Mouse (Mus musculus): ENCODE measurements around the gene Ezr.

Ezr gene

DNA sequence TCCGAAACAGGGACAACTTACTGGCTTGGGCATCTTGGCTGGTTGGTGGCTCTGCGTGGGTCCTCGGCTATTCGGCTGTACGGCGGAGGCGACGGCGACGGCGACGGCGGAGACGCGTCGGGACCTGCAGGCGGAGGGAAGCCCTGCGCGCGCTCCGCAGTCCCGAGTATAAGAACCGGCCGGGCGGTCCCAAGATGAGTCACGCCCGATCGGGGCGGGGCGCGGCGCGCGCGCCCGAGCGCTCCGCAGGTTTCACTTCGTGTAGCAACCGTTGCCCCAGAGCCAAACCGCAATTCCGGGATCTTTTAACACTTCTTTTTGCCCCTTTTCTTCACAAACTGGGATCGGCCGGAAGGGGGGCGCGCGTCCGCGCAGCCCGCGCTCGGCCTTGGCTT is at the start of gene Ezr:
Ezr (minus strand) TSS at position 174 of the 395 bp plus-strand sequence.
- peak; percentile 71 for DNase-seq (ENCODE audit: low read depth, low spot score)

DNA sequence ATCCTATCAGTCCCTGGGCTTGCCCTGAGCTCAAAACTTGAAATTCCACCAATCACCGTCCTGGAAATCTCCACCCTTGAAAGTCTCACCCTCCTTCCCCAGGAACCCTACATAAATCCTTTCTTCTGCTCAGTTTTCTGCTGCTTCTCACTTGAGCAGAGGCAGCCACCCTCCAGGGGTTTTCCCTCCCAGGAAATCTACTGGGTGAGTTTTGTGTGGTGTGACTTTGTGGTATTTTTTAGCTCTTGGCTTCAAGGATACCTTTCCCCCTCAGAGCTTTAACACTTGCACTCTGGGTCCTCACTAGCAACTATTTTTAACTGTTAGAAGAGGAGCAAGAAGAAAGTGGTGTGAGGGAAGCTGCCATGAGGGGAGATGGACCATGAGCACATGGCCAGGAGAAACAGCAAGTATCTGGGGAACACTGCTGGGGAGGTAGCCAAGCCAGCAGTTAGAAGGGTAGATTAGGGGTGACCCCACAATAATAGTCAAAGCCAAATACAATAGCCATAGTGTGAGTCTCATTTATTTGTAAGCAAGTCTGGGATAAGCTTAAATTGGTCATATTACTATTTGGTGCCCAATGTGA is 47.5 kb upstream of the Ezr start:
- no peak for DNase-seq (ENCODE audit: low read depth, low spot score)

DNA sequence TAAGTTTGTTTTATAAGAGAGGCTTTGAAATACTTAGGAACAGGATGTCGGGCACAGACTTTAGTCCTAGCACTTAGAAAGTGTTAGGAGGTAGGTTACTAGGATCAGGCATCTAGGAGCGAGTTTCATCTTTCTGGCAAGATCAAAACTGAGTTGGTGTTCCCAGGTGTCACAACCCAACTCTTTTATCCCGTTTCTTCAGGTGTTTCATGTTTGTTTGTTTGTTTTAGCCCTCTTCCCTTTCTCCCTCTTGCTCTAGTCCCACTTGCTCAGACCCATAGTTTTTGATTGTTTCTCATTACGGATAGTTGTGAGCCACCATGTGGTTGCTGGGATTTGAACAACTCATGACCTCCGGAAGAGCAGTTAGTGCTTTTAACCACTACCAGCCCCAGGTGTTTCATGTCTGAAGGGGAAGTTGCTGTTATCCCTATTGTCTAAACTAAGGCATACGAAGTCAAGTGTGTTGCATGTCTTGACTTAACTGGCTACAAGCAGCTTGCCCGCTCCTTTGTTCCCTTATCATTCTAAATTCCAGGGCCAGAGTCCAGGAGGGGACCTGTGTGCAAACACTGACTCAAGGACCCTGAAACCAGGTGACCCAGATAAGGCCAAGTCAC is 46.1 kb upstream of the Ezr start:
- no peak for DNase-seq (ENCODE audit: low read depth, low spot score)

DNA sequence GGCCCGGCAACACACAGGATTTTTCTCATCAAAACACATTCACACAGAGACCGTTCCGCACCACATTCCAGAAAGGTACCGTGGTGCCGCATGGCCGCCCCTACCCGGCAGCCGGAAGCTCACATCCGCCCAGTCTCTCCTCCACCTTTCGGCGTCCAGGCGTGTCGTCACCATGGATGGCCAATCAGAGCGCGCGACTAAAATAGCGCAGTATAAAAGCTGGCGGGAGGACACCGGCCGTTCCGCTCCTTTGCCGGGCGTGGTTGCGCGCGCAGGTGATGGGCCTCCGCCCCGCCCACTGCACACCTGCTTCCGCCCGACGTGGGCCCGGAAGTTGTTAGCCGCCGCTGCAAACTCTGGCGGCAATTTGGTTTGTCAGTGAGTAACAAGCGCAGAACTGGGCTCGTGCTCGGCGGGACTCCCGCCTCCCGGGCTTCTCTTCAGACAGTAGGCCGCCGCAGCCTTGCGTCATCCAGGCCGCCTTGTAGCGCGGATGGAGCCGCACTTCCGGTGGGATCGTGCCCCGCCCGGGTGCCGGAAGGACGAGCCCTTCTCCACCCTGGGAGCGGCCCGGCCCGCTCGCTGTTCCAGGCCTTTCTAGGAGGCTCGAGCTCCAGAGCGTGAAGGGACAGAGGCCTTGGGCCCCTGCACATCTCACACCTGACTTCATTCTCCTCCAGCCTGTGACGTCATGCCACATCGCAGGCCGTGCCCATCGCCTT is 45.3 kb upstream of the Ezr start:
- peak; percentile 94 for DNase-seq (ENCODE audit: low read depth, low spot score)

DNA sequence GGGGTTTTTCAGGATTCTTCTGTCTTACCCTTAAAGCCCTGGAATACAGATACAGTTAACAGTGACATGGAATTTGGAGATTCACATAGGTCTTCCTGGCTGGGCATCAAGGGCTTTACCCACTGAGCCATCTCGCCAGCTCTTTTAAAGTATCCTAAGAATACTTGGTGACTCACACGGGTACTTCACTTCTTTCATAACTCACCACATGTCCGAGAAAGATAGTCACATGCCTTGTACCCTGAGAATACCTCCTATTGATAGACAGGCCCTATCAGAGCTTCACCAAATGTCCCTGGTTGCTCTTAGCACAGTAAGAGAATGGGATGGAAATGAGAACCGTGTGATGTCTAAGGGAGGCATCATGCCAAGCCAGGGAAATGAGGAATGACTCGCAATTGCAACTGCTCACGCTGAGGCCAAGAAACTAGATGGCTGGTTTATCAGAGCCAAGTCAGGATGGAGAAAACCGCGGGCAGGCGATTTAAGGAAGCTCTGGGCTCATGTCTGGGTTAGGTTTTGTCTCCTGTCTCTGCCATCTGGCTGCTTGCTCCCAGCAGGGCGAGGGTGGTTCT is 44.7 kb upstream of the Ezr start:
- DNase-seq (ENCODE audit: low read depth, low spot score) = peak; percentile 48

DNA sequence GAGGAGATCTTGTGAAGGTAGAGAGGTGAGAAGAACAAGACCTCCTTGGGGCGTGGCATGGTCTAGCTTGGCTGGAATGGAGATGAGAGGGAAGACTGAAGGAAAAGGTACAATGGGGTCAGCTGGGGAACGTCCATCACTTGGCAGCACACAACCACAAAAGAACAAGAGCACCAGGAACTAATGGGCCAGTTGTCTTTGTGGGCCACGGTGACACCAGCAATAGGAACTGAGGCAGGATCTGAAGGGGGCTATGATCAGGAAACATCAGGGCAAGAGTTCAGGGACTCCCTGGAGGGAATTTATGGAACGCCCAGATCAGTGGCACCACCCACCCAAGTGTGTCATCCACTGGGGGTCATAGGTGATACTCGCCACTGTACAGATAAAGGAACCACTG is 34.2 kb upstream of the Ezr start:
- DNase-seq (ENCODE audit: low read depth, low spot score) = no peak

DNA sequence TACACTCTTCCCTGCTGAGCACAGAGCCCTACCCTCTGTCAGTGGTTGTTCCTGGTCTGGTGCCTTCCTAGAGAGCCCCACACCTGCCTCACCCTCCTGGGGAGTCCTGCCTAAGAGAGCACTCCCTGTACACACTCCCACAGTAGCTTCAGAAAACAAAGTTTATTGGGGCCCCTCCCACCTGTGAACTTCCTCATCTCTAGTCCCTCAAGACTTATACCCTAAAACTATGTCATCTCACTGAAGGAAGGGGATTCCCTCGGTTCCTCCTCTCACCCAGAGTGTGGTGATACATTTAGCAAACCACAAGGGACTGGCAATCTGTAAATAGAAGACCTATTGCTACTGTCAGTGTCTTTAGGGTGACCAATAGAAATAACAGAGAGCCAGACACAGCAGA is 33.6 kb upstream of the Ezr start:
- DNase-seq (ENCODE audit: low read depth, low spot score) = no peak

DNA sequence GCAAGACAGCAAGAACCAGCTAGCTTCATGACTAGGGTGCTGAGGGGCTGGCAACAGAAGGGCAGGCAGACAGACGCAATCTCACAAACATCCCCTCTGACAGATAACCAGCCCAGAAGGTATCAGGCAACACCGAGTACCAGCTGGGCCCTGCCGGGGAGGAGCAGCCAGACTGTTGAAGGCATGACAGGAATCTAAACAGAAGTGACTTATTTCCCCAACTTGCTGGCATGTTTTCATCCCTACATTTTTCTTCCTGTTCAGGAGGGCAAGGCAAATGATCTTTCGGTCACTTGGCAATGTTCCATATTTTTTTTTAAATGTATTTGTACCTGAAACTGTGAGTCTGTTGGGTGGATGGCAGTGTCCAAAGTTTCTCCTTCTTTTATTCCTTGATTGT is 32.1 kb upstream of the Ezr start:
- no peak for DNase-seq (ENCODE audit: low read depth, low spot score)

DNA sequence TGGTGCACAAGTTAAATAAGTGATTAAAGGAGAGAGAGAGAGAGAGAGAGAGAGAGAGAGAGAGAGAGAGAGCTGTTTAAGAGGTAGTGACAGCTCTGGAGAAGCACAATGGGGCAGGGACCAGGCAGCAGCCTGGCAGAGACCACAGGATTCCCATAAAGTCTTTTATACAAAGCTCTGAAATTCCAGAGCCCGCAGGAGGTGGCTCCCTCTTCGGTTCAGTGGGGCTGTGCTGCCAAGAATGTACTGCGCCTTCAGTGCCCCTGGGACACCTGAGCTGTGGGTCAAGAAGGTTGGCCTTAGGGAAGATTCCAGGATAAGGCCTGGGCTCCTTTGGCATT is 30.2 kb upstream of the Ezr start:
- DNase-seq (ENCODE audit: low read depth, low spot score) = no peak

DNA sequence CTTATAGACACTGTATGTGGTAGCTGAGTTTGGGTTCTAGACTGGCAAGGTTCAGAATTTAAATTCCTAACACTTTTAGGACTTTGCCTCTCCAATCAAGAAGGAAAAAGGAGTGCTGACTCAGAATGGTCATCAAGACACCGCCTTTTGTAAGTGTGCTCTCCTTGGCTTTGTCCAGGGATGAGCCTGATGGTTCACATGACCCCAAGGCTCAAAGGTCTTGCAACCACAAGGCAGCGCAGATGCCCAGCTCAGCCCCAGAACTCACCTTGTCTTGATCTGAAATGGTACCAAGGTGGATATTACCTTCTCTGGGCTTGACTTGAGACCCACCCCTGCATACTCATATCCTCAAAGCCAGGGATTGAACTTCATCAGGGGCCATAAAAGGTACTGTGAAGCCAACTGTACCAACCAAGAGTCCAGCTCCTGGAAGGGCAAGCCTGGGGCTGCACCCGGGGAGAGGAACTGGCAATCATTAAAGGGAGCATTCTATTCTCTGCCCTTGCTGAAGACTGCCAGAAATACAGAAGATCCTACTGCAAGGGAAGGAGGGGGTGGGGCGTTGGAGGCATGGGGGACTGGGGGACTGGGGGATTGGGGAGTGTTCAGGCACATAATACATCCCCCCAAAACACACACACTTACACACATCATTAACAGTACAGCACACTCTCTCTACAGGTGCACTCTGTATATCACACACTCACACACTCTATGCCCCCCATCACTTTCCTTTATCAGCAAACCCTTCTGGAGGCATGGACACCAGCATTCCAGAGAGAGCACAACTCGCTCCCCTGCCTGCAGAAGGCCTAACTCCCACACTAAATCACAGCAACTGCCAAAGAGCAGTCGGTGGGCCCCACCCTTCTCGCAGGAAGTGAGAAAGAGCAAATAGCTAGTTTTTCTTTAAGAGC is 29.6 kb upstream of the Ezr start:
- DNase-seq (ENCODE audit: low read depth, low spot score) = no peak

DNA sequence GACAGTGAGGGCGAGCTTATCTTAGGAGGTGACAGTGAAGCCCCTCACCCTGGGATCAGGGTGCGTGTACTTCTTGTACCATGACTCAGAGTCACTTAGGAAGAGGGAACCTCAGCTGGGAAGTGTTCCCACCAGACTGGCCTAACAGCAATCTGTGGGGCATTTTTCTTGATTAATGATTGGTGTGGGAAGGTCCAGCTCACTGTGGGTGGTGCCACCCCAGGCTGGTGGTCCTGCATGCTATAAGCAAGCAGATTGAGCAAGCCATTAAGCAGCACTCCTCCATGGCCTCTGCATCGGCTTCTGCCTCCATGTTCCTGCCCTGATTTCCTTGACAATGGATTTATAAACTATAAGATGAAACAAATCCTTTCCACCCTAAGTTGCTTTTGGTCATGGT is 26.7 kb upstream of the Ezr start:
- DNase-seq (ENCODE audit: low read depth, low spot score) = no peak

DNA sequence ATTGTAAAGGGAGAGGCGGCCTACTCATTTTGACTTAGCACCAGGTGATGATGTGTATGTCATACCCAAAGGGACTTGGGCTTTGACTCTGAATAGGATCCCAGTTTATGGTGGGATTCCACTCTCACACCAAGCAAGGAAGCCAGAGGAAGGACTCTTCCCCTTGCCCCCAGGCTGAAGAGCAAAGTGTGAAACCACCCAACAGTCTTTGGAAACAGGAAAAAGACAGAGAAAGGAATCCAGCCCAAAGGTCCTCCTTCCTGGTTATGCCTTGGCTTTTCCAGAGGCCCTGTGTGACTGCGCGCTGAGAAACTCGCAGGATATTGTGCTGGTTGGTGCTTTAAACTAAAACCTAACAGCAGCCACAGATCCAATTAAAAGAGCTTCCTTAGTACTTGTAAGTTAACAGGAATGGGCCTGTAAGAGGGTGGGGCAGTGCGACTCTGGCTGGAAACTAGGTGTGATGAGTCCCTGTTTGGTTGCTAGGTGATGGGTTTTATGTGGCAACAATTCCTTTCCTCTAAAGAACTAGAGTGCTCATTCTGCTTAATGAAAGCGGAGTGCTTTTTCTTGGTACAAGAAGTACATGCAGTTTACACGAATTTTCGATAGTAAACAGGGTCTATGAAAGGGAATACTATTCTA is 26.1 kb upstream of the Ezr start:
- no peak for DNase-seq (ENCODE audit: low read depth, low spot score)

DNA sequence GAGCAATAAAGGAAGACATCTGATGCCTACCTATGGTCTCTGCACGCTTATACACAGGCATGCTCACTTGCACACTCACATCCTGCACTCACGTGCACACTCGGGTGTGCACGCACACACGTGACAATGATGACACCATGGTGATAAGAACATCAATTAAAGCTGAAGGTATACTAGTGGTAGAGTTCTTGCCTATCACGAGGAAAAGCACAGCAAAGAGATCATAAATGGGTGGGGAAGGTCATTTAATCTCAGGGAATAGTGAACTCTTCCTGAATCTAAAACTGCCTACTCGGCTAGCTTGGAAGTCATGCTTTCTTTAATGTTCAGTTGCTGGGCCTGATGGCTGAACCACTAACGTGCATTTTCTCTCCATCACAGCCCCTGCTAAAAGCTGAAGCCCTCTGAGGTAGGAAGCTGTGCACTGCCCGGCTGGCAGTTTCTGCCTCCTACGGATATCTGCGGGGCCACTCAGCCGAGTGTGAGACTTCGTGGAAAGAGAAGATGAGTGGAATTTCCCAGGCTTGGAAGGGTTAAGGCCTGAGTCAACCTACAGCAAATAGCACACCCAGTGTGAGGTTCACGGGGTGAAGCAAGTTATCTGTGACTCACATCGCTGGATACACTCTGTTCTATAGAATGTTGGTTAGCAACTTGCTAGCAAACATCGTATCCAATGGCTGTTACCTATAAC is 25.4 kb upstream of the Ezr start:
- no peak for DNase-seq (ENCODE audit: low read depth, low spot score)

DNA sequence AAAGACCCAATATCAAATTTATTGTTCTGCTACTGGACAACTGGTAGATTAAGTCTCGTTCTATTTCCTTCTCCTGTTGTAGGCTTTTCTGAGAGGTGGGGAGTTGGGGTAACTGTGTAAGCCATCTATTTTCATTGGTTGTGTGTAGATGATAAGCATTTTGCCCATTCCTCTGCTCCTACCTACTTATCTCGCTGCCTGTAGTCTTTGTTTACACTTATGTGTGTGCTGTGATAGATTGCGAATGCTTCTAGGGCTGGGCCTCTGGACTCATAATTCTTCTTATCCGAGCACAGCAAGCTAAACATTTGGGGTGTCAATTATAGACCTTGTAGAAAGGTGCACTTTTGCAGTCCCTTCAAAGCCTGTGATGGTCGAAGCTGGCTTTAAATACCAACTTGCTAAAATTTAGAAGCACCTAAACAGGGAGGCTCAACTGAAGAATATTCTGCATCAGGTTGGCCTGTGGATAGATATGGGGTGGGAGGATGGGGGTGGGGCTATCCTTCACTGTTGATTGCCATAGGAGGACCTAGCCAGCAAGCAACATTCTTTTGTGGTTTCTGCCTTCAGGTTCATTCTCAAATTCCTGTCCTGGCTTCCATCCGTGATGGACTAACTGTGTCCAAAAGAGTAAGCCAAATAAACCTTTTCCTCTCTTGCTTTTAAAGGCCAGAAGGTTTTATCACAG is 22.4 kb upstream of the Ezr start:
- no peak for DNase-seq (ENCODE audit: low read depth, low spot score)

DNA sequence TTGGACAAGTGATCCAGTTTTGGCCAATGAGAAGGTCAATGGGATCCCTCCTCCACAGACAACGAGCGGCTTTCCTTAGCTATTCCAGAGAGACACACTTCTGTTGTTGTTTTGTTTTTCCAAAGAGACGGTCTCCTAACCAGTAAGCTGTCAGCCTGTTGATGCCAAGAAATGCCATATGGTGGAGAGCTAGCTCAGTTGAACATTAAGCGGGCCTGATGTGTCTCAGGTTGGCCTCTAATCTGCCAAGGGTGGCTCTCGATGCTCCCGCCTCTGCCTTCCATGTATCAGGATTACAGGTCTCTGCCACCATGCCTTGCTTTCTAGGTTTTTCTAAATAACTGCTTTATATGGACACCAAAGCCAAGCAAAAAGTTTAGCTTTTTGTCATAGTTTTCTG is 21.5 kb upstream of the Ezr start:
- no peak for DNase-seq (ENCODE audit: low read depth, low spot score)

DNA sequence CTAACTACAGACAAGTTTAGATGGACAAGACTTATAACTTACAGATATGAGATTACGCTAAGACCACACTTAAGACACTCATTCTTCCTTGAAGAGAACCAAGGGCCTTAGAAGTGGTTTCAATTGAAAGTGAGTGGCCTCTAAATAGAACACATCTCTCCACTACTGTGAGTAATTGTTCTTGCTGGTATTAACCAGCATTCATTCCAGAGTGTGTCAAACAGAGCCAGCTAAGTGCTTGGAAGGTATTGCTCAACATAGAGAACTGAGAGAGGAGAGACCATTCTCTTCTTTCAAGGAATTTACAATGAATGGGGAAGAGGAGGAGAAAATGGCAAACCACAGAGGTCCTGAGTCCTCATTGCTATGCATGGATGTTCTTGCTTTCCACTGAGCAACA is 21.0 kb upstream of the Ezr start:
- no peak for DNase-seq (ENCODE audit: low read depth, low spot score)

DNA sequence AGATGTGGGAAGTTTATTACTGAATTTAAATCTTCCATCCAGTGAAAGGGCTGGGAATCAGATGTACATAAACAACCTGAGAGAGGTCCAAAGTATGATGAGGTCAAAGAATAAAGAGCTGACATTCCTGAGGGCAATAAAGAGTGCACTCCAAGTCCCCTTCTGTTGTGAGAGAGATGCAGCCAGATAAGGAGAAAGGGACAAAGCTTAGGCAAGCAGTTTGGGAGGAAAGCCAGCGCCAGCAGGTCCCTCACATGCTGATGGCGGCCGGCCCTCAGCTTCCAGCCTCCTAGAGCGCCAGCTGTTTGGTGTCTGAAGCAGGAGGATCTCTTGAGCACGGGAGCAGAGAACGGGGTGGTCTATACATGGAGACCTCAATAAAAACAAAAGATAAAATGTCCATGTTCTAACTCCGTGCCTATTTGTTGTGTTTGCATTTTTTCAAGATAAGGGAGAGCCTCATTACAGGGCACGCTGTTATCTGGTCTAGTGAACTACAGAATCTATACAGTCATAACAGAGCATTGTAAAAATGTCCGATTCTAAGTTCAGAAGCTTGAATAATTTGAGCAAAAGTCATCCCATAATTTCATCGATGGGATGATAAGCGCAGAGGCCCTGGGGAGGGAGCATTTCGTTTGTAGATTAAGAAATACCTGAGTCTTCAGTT is 15.9 kb upstream of the Ezr start:
- DNase-seq (ENCODE audit: low read depth, low spot score) = no peak

DNA sequence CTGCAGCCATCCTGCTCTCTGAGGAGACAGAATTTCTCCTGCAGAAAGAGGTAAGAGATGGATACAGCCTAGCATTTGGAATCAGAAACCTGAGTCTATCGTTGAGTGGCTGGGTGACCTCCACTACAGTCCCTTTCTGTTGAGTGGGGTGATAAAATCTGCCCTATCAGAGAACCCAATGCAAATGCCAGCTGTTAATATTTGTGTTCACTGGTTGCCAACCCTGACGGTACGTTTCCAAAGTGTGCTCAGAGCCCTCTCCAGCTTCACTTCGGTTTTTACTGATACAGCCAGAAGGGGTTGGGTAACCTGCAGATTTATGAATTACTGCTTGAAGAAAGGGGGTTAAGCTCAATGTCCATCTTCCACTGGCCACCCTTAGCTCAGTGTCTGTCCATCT is 14.9 kb upstream of the Ezr start:
- no peak for DNase-seq (ENCODE audit: low read depth, low spot score)

DNA sequence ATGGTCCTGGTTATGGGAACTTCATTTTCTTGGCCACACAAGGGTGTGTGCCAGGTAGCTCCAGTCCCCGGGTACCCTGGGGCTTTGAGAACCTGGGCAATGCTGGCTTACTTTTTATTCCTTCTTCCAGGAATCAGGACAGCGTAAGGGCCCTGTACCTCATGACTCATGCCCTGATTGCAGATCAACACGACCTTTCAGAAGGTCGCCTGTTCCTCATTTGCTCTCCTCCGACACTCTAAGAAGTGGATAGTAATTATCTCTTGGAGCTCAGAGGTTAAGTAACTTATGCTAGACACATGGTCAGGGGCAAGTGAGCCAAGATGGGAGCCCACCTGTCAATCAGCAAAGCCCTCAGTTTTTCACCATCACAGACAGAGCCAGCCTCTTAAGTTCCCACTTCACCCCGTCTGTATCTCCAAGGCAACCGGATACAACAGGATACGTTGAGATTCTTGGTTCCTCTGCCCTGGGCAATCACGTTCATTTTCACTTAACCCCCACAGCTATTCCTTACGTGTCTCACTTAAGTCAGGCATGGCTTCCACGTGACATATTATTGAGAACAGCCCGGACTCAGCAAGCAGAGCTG is 11.7 kb upstream of the Ezr start:
- DNase-seq (ENCODE audit: low read depth, low spot score) = no peak

Measured in skeletal muscle tissue, adult 2 months (tissue).